Mouse (Mus musculus) spleen, postnatal 4 days (tissue): Measurements from ENCODE around the gene Gm13124.
"Not testable (repeated sequence)": the region's sequence is repeated elsewhere in the genome, so short reads cannot be mapped to it uniquely, and the experiment has no call there.

Experiments
- DNase-seq, 2 experiments: peaks; one replicate each; pipeline ENCODE4 v3.0.0; 2022; ENCODE audit warnings: low spot score in 2 of 2

Gene Gm13124

GRCm38 (mm10) chr4:144565034-144565433, at the start of gene Gm13124:
TSS of gene Gm13124 (minus strand) at chr4:144565134.
- no peak for DNase-seq

- no peak for DNase-seq
Observed at GRCm38 (mm10) chr4:144614586-144614985, 49.7 kb upstream of the Gm13124 start.

GRCm38 (mm10) chr4:144613407-144613806, 48.5 kb upstream of the Gm13124 start, which contains the start of gene Aadacl4:
TSS of gene Aadacl4 (plus strand) at chr4:144613707.
- no peak for DNase-seq

- DNase-seq = no peak
Observed at GRCm38 (mm10) chr4:144592790-144593189, 27.9 kb upstream of the Gm13124 start.

- not testable (repeated sequence) for DNase-seq
Observed at GRCm38 (mm10) chr4:144586207-144586606, 21.3 kb upstream of the Gm13124 start.

GRCm38 (mm10) chr4:144567752-144568151, 2.8 kb upstream of the Gm13124 start:
- no peak for DNase-seq

- DNase-seq = no peak
Observed at GRCm38 (mm10) chr4:144561205-144561604, 3.7 kb downstream of the Gm13124 start.

GRCm38 (mm10) chr4:144559792-144560191, 5.1 kb downstream of the Gm13124 start:
- no peak for DNase-seq

- DNase-seq = no peak
Observed at GRCm38 (mm10) chr4:144551156-144551555, 13.8 kb downstream of the Gm13124 start.

GRCm38 (mm10) chr4:144545339-144545738, 19.6 kb downstream of the Gm13124 start:
- DNase-seq = not testable (repeated sequence)

- no peak for DNase-seq
Observed at GRCm38 (mm10) chr4:144544689-144545088, 20.2 kb downstream of the Gm13124 start.

- no peak for DNase-seq
Observed at GRCm38 (mm10) chr4:144519522-144519921, 45.4 kb downstream of the Gm13124 start, which contains the start of gene 9430007A20Rik. TSS of gene 9430007A20Rik (plus strand) at chr4:144519822.

- no peak for DNase-seq
Observed at GRCm38 (mm10) chr4:144506518-144506917, 58.4 kb downstream of the Gm13124 start.
